Mouse (Mus musculus) olfactory bulb, adult 2 months (tissue): ENCODE measurements around the gene Auts2. TPM values are rescaled to one million over a fixed set of nuclear protein-coding genes. Genes with fewer than 3 reads are reported as not detected.

Source experiments
- H3K27ac ChIP-seq: fragments of 200-500 bp; 2 replicates; pipeline ENCODE4 v1.5.1; 2012; ENCODE audit warnings: low read depth, low read length; ENCODE audit not compliant: insufficient read depth
- H3K4me1 ChIP-seq: fragments of 200-500 bp; 2 replicates; pipeline ENCODE4 v1.6.1; 2012; ENCODE audit warnings: low read length; ENCODE audit not compliant: control insufficient read depth, insufficient read depth
- H3K4me3 ChIP-seq: fragments of 200-500 bp; 2 replicates; pipeline ENCODE4 v1.5.1; 2012; ENCODE audit warnings: mild to moderate bottlenecking, low read depth, low read length, moderate library complexity; ENCODE audit not compliant: insufficient read depth
- CTCF ChIP-seq: fragments of 200-500 bp; IDR thresholded peaks from 2 replicates; pipeline ENCODE4 v1.5.1; 2012; ENCODE audit warnings: low read depth, mild to moderate bottlenecking, low read length, moderate library complexity; ENCODE audit not compliant: insufficient read depth
- POLR2A ChIP-seq: fragments of 200-500 bp; IDR thresholded peaks from 2 replicates; pipeline ENCODE4 v1.6.1; 2012; ENCODE audit warnings: mild to moderate bottlenecking, low read depth, low read length, moderate library complexity; ENCODE audit not compliant: insufficient read depth
- WGBS: fragments of 180-500 bp; shearing (Covaris S2); methylation state at CpG from one replicate; pipeline ENCODE4 v1.1.7; 2018; 5-methylcytosine and 5-hydroxymethylcytosine counted together
- polyA plus RNA-seq: library from polyadenylated mRNA; stranded (reverse); fragments of >200 nt; gene quantifications from 2 replicates; pipeline ENCODE4 v1.2.4, GENCODE M21; 2012; ENCODE audit warnings: low replicate concordance; ENCODE audit not compliant: missing spikeins, insufficient read depth, insufficient read length

Gene Auts2
- polyA plus RNA-seq, 1 experiment = not detected

DNA sequence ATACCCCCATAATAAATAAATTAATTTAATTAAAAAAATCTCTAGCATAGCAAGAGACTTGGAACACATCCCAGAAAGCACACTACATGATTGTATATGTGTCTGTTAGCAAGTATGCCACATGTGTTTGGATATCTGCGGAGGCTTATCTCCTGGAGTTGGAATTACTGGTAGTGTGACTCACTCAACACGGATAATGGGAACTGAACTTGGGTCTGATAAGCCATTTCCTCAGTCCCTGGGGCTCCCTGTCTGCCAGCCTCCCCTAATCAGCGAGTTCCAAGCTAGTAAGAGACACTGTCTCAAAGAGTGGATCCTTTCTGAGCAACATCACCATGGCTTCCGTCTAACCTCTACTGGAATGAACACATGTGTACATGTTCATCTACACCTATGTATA is 1056.6 kb downstream of the Auts2 start:
- Histone ChIP-seq H3K4me3 (no peak overlapping the region), H3K27ac (no peak overlapping the region), H3K4me1 (peaks cover 8% of the 10 kb centered on the region; the same call in 1 of the 2 replicates)
- 70% methylated on average over 4 of the region's 4 CpGs for WGBS
- TF ChIP-seq CTCF (no peak), POLR2A (no peak)

DNA sequence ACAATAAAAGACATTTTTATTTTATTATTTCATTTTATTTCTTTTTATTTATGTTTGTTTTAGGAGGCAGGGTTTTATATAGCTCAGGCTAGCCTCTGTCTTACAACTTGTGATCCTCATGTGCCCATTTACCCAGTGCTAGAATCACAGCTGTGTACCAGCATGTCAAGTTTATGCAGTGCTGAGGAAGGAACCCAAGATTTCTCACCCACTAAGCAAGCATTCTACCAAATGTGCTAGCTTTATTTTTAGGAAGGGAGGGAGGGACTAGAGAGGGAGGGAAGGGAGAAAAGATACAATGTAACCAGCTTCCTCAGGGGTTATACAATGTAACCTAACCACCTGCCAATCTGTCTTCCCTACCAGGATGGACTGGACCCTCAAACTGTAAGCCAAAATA is 1067.9 kb downstream of the Auts2 start:
- Histone ChIP-seq H3K4me3 (no peak overlapping the region), H3K4me1 (peaks cover 13% of the 10 kb centered on the region; the same call in 1 of the 2 replicates), H3K27ac (no peak overlapping the region)
- TF ChIP-seq CTCF (no peak), POLR2A (no peak)

DNA sequence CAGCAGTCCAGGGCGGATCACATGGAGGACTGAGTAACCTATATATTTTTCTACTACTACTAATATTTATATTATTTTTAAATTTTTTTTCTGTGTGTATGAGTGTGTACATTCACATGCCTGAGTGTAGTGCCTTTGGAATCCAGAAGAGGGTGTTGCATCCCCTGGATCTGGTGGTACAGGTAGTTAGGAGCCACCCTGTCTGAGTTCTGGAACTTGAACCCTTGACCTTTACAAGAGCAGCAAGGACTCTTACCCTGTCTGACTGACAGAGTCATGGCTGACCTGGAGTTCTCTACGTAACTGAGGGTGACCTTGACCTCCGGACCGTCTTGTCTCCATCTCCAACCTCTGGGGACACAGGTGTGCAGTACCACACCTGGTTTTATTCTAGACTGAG is 1074.5 kb downstream of the Auts2 start:
- no peak for TF ChIP-seq POLR2A
- TF ChIP-seq CTCF = no peak
- 97% methylated on average over 4 of the region's 4 CpGs for WGBS
- Histone ChIP-seq H3K4me3 (no peak overlapping the region), H3K4me1 (peaks cover 5% of the 10 kb centered on the region; the same call in 1 of the 2 replicates), H3K27ac (no peak overlapping the region)

DNA sequence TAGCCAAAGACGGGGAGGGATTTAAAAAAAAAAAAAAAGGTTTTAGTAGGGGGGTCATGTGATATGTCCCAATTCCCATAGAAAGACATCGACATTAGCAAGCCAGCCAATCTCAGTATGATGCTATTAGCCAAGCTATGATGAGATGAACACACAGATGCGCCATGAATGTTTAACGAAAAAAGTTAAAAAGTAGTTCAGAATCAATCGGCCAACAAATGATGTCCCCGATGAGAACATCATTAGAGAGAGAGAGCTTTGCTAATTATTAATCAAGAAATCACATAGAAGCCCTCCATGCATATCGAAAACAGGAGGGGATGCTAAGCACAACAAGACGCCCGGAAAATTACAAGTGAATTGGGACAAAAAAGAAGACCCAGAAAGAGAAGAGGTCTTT is 1077.0 kb downstream of the Auts2 start:
- WGBS = 96% methylated on average over 9 of the region's 9 CpGs
- peaks cover 4% of the 10 kb centered on the region; the same call in 1 of the 2 replicates for H3K4me1 ChIP-seq
- TF ChIP-seq POLR2A (no peak), CTCF (no peak)
- no peak overlapping the region for H3K4me3 ChIP-seq
- no peak overlapping the region for H3K27ac ChIP-seq

DNA sequence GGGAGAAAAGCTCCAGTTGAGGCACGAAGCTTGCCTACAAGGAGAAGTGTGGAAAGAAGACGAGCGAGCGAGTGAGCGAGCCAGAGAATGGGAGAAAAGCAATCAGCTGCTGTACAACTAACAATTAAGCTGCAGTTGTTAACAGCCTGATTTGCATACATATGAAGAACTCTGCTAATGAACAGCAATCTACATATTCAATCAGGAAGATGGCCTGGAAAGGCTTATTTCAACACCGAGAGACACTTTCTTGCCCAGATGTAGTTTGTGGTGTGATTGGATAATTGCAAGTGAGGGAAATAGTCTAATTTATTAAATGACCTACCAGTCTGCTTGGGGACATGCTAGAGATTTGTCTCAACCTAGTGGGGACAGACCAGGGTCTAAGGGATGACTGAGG is 1079.7 kb downstream of the Auts2 start:
- TF ChIP-seq POLR2A (no peak), CTCF (no peak)
- 33% methylated on average over 6 of the region's 6 CpGs for WGBS
- Histone ChIP-seq H3K4me3 (no peak overlapping the region), H3K27ac (peak overlapping the region; percentile 42; the same call in 1 of the 2 replicates), H3K4me1 (peaks cover 2% of the 10 kb centered on the region; the same call in 1 of the 2 replicates)

DNA sequence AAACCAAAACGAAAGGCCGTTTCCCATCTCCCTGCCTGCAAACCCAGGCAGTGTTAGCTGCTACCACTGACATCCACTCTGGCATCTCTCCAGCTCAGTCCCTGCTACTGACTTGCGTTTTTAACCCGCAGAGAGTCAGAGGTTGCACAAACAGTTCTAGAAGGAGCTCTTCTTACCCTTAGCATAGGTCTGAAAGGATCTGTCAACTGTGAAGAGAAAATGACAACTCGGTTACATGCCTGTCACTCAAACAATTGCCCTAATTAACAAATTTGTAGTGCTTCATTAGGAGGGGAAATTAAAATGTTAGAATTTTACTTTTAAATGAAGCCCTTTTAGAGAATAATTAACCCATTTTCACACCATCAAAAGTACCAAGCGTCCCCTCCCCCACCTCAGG is 1083.2 kb downstream of the Auts2 start:
- TF ChIP-seq POLR2A (no peak), CTCF (no peak)
- Histone ChIP-seq H3K4me3 (no peak overlapping the region), H3K4me1 (peaks cover 6% of the 10 kb centered on the region), H3K27ac (no peak overlapping the region)
- WGBS = 35% methylated on average over 6 of the region's 6 CpGs

DNA sequence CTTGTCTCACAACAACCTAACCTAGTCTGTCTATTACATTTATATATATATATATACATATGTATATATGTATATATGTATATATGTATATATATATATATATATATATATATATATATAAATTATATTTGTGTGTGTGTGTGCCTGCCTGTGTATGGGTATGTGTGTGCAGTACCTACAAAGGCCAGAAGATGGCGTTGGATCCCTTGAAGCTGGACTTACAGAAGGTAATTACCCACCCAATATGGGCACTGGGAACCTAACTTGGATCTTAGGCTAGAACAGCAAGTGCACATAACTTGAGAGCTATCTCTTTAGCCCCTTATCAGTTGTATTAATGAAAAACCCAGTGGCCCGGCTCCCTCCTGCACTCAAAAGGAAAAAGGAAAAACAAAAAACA is 1083.6 kb downstream of the Auts2 start:
- no peak for TF ChIP-seq CTCF
- TF ChIP-seq POLR2A = no peak
- Histone ChIP-seq H3K4me1 (peaks cover 6% of the 10 kb centered on the region), H3K4me3 (no peak overlapping the region), H3K27ac (no peak overlapping the region)
- 62% methylated on average over 2 of the region's 2 CpGs for whole genome bisulfite sequencing

DNA sequence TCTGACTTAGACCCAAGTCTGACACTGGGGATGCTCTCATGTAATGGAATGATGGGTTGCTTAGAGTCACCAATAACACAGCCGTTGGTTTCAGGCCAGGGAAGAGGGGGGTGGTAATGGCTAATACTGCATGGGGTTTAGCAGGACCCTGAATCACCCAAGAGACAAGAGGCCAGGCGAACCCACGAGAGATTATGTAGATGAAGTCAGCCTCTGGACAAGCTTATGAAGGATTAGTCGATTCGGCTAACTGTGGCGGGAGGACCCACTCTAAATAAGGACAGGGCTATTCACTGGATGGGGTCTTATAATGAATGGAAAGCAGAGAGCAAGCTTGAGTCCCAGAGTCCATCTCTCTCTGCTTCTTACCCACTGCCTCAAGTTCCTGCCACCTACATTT is 1084.4 kb downstream of the Auts2 start:
- TF ChIP-seq CTCF = no peak
- TF ChIP-seq POLR2A = no peak
- no peak overlapping the region for H3K27ac ChIP-seq
- H3K4me1 ChIP-seq = peaks cover 6% of the 10 kb centered on the region
- WGBS = 68% methylated on average over 6 of the region's 6 CpGs
- no peak overlapping the region for H3K4me3 ChIP-seq

DNA sequence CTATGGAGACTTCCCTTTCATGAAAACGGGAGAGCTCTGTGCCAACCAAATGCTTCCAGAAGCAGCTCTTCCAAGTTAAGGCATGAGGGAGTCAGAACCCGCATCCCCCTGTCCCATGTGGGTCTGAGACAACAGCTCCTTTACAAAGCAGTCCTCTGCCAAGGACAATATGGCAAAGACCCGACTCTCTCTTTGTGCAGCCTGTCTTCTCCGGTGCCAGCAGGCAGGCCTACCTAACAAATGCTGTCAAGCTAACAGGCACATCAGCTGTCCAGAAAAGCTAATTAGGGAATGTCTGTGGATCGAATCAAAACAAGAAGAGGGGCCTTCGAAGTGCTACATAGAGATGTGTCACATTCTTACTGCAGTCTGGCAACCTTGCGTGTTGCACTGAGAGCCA is 1085.1 kb downstream of the Auts2 start:
- Histone ChIP-seq H3K27ac (no peak overlapping the region), H3K4me3 (no peak overlapping the region), H3K4me1 (peaks cover 6% of the 10 kb centered on the region)
- WGBS = 46% methylated on average over 7 of the region's 7 CpGs
- TF ChIP-seq POLR2A = no peak
- TF ChIP-seq CTCF = no peak
